Comparison of ENCODE assay signal across 14 mouse cellular contexts in genomic region chr17:63110211-63110755, GRCm38 (mm10).
A peak's percentile ranks its signal among the peaks of the same experiment; 100 is the strongest.
DNase-seq lines count a peak whose midpoint lies in the region; ATAC-seq and TF ChIP-seq lines count a peak whose summit lies in the region.
"Had no signal": no experiment of that assay in that cellular context is flagged by ENCODE, and none has a peak within 500 bp of the region (broad histone marks: within the 10 kb centered on the region; RNA-seq: fewer than 3 reads in every experiment).

No protein-coding gene starts in this region.

- H3K27me3 ChIP-seq in forebrain, embryonic 10.5 days (ENCODE audit: poor library complexity, severe bottlenecking) = peaks cover 30% of the 10 kb centered on the region
- no peaks in the 10 kb centered on the region for H3K27me3 ChIP-seq in forebrain, embryonic 15.5 days
- peaks cover 3% of the 10 kb centered on the region for H3K27me3 ChIP-seq in midbrain, embryonic 11.5 days (ENCODE audit: control insufficient read depth, insufficient read depth, low read length)
- no peaks in the 10 kb centered on the region for H3K27me3 ChIP-seq in midbrain, postnatal 0 days (ENCODE audit: insufficient read depth, low read length)
- peaks cover 5% of the 10 kb centered on the region; the same call in 1 of the 2 replicates for H3K27me3 ChIP-seq in forebrain, embryonic 12.5 days
- H3K27me3 ChIP-seq in thymus, adult 2 months (ENCODE audit: control insufficient read depth, insufficient read depth, low read length) = no peaks in the 10 kb centered on the region
- no peaks in the 10 kb centered on the region for H3K27me3 ChIP-seq in kidney, embryonic 15.5 days
- H3K27me3 ChIP-seq: embryonic facial prominence, embryonic 12.5 days; heart, embryonic 13.5 days; hindbrain, embryonic 15.5 days had no signal

- no peaks in the 10 kb centered on the region for H3K9me3 ChIP-seq in forebrain, embryonic 10.5 days
- no peaks in the 10 kb centered on the region for H3K9me3 ChIP-seq in forebrain, embryonic 15.5 days
- H3K9me3 ChIP-seq in midbrain, embryonic 11.5 days (ENCODE audit: control insufficient read depth, low read length) = no peaks in the 10 kb centered on the region
- H3K9me3 ChIP-seq in midbrain, postnatal 0 days (ENCODE audit: low read length) = no peaks in the 10 kb centered on the region
- no peaks in the 10 kb centered on the region for H3K9me3 ChIP-seq in forebrain, embryonic 12.5 days
- no peaks in the 10 kb centered on the region for H3K9me3 ChIP-seq in kidney, embryonic 15.5 days (replicated peaks)
- H3K9me3 ChIP-seq: embryonic facial prominence, embryonic 12.5 days; heart, embryonic 13.5 days; hindbrain, embryonic 15.5 days had no signal

- no peak overlapping the region for H3K9ac ChIP-seq in forebrain, embryonic 15.5 days (replicated peaks)
- H3K9ac ChIP-seq in midbrain, embryonic 11.5 days (ENCODE audit: low read length) = no peak overlapping the region
- no peak overlapping the region for H3K9ac ChIP-seq in midbrain, postnatal 0 days (replicated peaks; ENCODE audit: low read length, poor library complexity, severe bottlenecking)
- H3K9ac ChIP-seq in forebrain, embryonic 12.5 days = no peak overlapping the region
- H3K9ac ChIP-seq in kidney, embryonic 15.5 days = no peak overlapping the region
- H3K9ac ChIP-seq: embryonic facial prominence, embryonic 12.5 days; heart, embryonic 13.5 days; hindbrain, embryonic 15.5 days had no signal

- H3K4me3 ChIP-seq in forebrain, embryonic 10.5 days = 0 out of 2 replicates have a peak overlapping the region, but pooled peaks have one; percentile 4
- no peak overlapping the region for H3K4me3 ChIP-seq in forebrain, embryonic 15.5 days
- no peak overlapping the region for H3K4me3 ChIP-seq in midbrain, embryonic 11.5 days (ENCODE audit: low read depth, low read length)
- H3K4me3 ChIP-seq in midbrain, postnatal 0 days (ENCODE audit: low read depth, low read length) = no peak overlapping the region
- no peak overlapping the region for H3K4me3 ChIP-seq in forebrain, embryonic 12.5 days (replicated peaks)
- no peak overlapping the region for H3K4me3 ChIP-seq in thymus, adult 2 months (ENCODE audit: control insufficient read depth, insufficient read depth, low read length)
- no peak overlapping the region for H3K4me3 ChIP-seq in kidney, embryonic 15.5 days (replicated peaks)
- H3K4me3 ChIP-seq: embryonic facial prominence, embryonic 12.5 days; heart, embryonic 13.5 days; hindbrain, embryonic 15.5 days had no signal

- DNase-seq in forebrain, embryonic 10.5 days (ENCODE audit: extremely low spot score, low spot score) = no peak
- peak; percentile 81 for DNase-seq in midbrain, embryonic 11.5 days (ENCODE audit: low spot score, missing footprints)
- no peak for DNase-seq in midbrain, postnatal 0 days (ENCODE audit: low spot score)
- DNase-seq in thymus, adult 2 months = no peak
- DNase-seq: cerebellum, adult 2 months; cerebellum, postnatal 10 days; gastrocnemius, postnatal 36 days; heart, postnatal 36 days had no signal

- no peak for TF ChIP-seq CTCF in midbrain, postnatal 0 days (IDR thresholded peaks at IDR 0.05)
- TF ChIP-seq CTCF in thymus, adult 2 months (IDR thresholded peaks at IDR 0.05; ENCODE audit: borderline replicate concordance, control insufficient read depth, extremely low read depth, insufficient read depth, low read length, poor library complexity) = no peak

- no peak overlapping the region for H3K4me2 ChIP-seq in forebrain, embryonic 15.5 days (replicated peaks)
- H3K4me2 ChIP-seq in midbrain, embryonic 11.5 days = no peak overlapping the region
- no peak overlapping the region for H3K4me2 ChIP-seq in midbrain, postnatal 0 days (ENCODE audit: low read depth, low read length, poor library complexity, severe bottlenecking)
- H3K4me2 ChIP-seq in forebrain, embryonic 12.5 days = no peak overlapping the region
- H3K4me2 ChIP-seq in kidney, embryonic 15.5 days = no peak overlapping the region
- H3K4me2 ChIP-seq: embryonic facial prominence, embryonic 12.5 days; heart, embryonic 13.5 days; hindbrain, embryonic 15.5 days had no signal

- WGBS in forebrain, embryonic 10.5 days = 25% methylated on average over 7 of the region's 7 CpGs
- 15% methylated on average over 7 of the region's 7 CpGs for WGBS in forebrain, embryonic 15.5 days
- 33% methylated on average over 7 of the region's 7 CpGs for WGBS in midbrain, embryonic 11.5 days
- 48% methylated on average over 7 of the region's 7 CpGs for WGBS in midbrain, postnatal 0 days
- WGBS in forebrain, embryonic 12.5 days = 14% methylated on average over 7 of the region's 7 CpGs
- WGBS in thymus, adult 2 months = 97% methylated on average over 7 of the region's 7 CpGs
- 82% methylated on average over 7 of the region's 7 CpGs for WGBS in kidney, embryonic 15.5 days

- no peaks in the 10 kb centered on the region for H3K36me3 ChIP-seq in forebrain, embryonic 10.5 days (replicated peaks)
- no peaks in the 10 kb centered on the region for H3K36me3 ChIP-seq in forebrain, embryonic 15.5 days
- no peaks in the 10 kb centered on the region for H3K36me3 ChIP-seq in midbrain, embryonic 11.5 days (ENCODE audit: control insufficient read depth, insufficient read depth, low read length)
- no peaks in the 10 kb centered on the region for H3K36me3 ChIP-seq in midbrain, postnatal 0 days (ENCODE audit: insufficient read depth, low read length)
- no peaks in the 10 kb centered on the region for H3K36me3 ChIP-seq in forebrain, embryonic 12.5 days (replicated peaks)
- H3K36me3 ChIP-seq in thymus, adult 2 months (ENCODE audit: control insufficient read depth, insufficient read depth, low read length) = no peaks in the 10 kb centered on the region
- H3K36me3 ChIP-seq in kidney, embryonic 15.5 days = no peaks in the 10 kb centered on the region
- H3K36me3 ChIP-seq: embryonic facial prominence, embryonic 12.5 days; heart, embryonic 13.5 days; hindbrain, embryonic 15.5 days had no signal

- peaks cover 67% of the 10 kb centered on the region for H3K4me1 ChIP-seq in forebrain, embryonic 10.5 days
- peaks cover 15% of the 10 kb centered on the region for H3K4me1 ChIP-seq in forebrain, embryonic 15.5 days
- peaks cover 17% of the 10 kb centered on the region for H3K4me1 ChIP-seq in midbrain, embryonic 11.5 days (ENCODE audit: control insufficient read depth, insufficient read depth, low read length)
- H3K4me1 ChIP-seq in midbrain, postnatal 0 days (ENCODE audit: insufficient read depth, low read length) = no peaks in the 10 kb centered on the region
- peaks cover 28% of the 10 kb centered on the region for H3K4me1 ChIP-seq in forebrain, embryonic 12.5 days
- H3K4me1 ChIP-seq in thymus, adult 2 months (replicated peaks; ENCODE audit: control insufficient read depth, insufficient read depth, low read length) = no peaks in the 10 kb centered on the region
- H3K4me1 ChIP-seq in kidney, embryonic 15.5 days = peaks cover 14% of the 10 kb centered on the region
- H3K4me1 ChIP-seq: embryonic facial prominence, embryonic 12.5 days had no signal

- peak overlapping the region; percentile 71 for H3K27ac ChIP-seq in forebrain, embryonic 10.5 days
- no peak overlapping the region for H3K27ac ChIP-seq in forebrain, embryonic 15.5 days (replicated peaks)
- H3K27ac ChIP-seq in midbrain, embryonic 11.5 days (ENCODE audit: low read depth, low read length) = no peak overlapping the region
- H3K27ac ChIP-seq in midbrain, postnatal 0 days (ENCODE audit: low read depth, low read length) = no peak overlapping the region
- H3K27ac ChIP-seq in forebrain, embryonic 12.5 days = peak overlapping the region; percentile 36; the same call in 1 of the 2 replicates
- no peak overlapping the region for H3K27ac ChIP-seq in thymus, adult 2 months (ENCODE audit: control insufficient read depth, insufficient read depth, low read length)
- no peak overlapping the region for H3K27ac ChIP-seq in kidney, embryonic 15.5 days
- H3K27ac ChIP-seq: embryonic facial prominence, embryonic 12.5 days; heart, embryonic 13.5 days; hindbrain, embryonic 15.5 days had no signal

- no peak; the same call in 1 of the 2 replicates for ATAC-seq in forebrain, embryonic 15.5 days (replicated peaks)
- ATAC-seq in midbrain, embryonic 11.5 days (ENCODE audit: low FRiP score) = no peak
- ATAC-seq in midbrain, postnatal 0 days (ENCODE audit: low FRiP score) = no peak
- ATAC-seq in forebrain, embryonic 12.5 days (ENCODE audit: low FRiP score) = peak; percentile 59; the same call in 1 of the 2 replicates
- ATAC-seq in kidney, embryonic 15.5 days (replicated peaks; ENCODE audit: low FRiP score) = no peak

- no peak for TF ChIP-seq POLR2A in thymus, adult 2 months (IDR thresholded peaks at IDR 0.05; ENCODE audit: control insufficient read depth, extremely low read depth, insufficient read depth, low read length, poor library complexity)

Comparison
In these comparisons a context has a peak if more than half of its experiments do, and no peak if none do; other contexts are left out.
1. H3K27ac ChIP-seq: peak in forebrain, embryonic 10.5 days (single experiment) and forebrain, embryonic 12.5 days (single experiment); none in forebrain, embryonic 15.5 days (single experiment), midbrain, embryonic 11.5 days (single experiment), midbrain, postnatal 0 days (single experiment), thymus, adult 2 months (single experiment) and kidney, embryonic 15.5 days (single experiment).